Mouse (Mus musculus) liver, adult 2 months (tissue): ENCODE data around the gene Uhrf1bp1l. TPM values are rescaled to one million over a fixed set of nuclear protein-coding genes. Genes with fewer than 3 reads are reported as not detected.
A peak's percentile ranks its signal among the peaks of the same experiment; 100 is the strongest.

Source experiments
- DNase-seq: peaks from one replicate; pipeline ENCODE4 v3.0.0-alpha.2; 2011; ENCODE audit warnings: low read depth, low spot score; ENCODE audit errors: extremely low read depth
- H3K27ac ChIP-seq: fragments of 200-500 bp; replicated peaks from 2 replicates; pipeline ENCODE4 v1.5.1; 2012; ENCODE audit warnings: low read depth, mild to moderate bottlenecking, control low read depth, inconsistent platforms, low read length; ENCODE audit not compliant: insufficient read depth
- H3K27me3 ChIP-seq: fragments of 200-500 bp; 2 replicates; pipeline ENCODE4 v1.6.1; 2012; ENCODE audit warnings: mild to moderate bottlenecking, moderate library complexity, low read length, inconsistent platforms; ENCODE audit not compliant: control insufficient read depth, insufficient read depth
- H3K36me3 ChIP-seq: fragments of 200-500 bp; 2 replicates; pipeline ENCODE4 v1.6.1; 2012; ENCODE audit warnings: low read length, inconsistent platforms; ENCODE audit not compliant: control insufficient read depth, insufficient read depth
- H3K4me1 ChIP-seq: fragments of 200-500 bp; 2 replicates; pipeline ENCODE4 v1.6.1; 2011; ENCODE audit warnings: low read length; ENCODE audit not compliant: control insufficient read depth, insufficient read depth
- H3K4me3 ChIP-seq: fragments of 200-500 bp; 2 replicates; pipeline ENCODE4 v1.5.1; 2011; ENCODE audit warnings: low read depth, mild to moderate bottlenecking, control low read depth, low read length, moderate library complexity; ENCODE audit not compliant: insufficient read depth
- H3K79me2 ChIP-seq: fragments of 200-500 bp; 2 replicates; pipeline ENCODE4 v1.6.1; 2012; ENCODE audit warnings: inconsistent platforms, mild to moderate bottlenecking, low read length, moderate library complexity; ENCODE audit not compliant: control insufficient read depth, insufficient read depth
- H3K9ac ChIP-seq: fragments of 200-500 bp; 2 replicates; pipeline ENCODE4 v1.6.1; 2012; ENCODE audit warnings: low read depth, mild to moderate bottlenecking, control low read depth, inconsistent platforms, low read length
- CTCF ChIP-seq: fragments of 200-500 bp; IDR thresholded peaks from 2 replicates; pipeline ENCODE4 v1.5.1; 2011; ENCODE audit warnings: low read depth, low read length, control low read depth
- POLR2A ChIP-seq: fragments of 200-500 bp; IDR thresholded peaks from 2 replicates; pipeline ENCODE4 v1.6.1; 2011; ENCODE audit warnings: low read length, control low read depth; ENCODE audit not compliant: insufficient read depth; ENCODE audit errors: extremely low read depth
- WGBS: fragments of 180-500 bp; shearing (Covaris S2); methylation state at CpG from one replicate; pipeline ENCODE4 v1.1.7; 2018; 5-methylcytosine and 5-hydroxymethylcytosine counted together
- polyA plus RNA-seq: library from polyadenylated mRNA; depleted of rRNA; stranded (reverse); fragments of >200 nt; gene quantifications from 2 replicates; pipeline ENCODE4 v1.2.3, GENCODE M21; 2012
- total RNA-seq: library from RNA; depleted of rRNA; stranded (reverse); fragments of >200 nt; gene quantifications from 2 replicates; pipeline ENCODE4 v1.2.3, GENCODE M21; 2014

Gene Uhrf1bp1l
- total and polyA plus RNA-seq, 2 experiments, result 16.0 to 38.6 TPM

GRCm38 (mm10) chr10:89739703-89740102 is 5.1 kb upstream of the Uhrf1bp1l start:
- Histone ChIP-seq H3K27me3 (no peaks in the 10 kb centered on the region), H3K27ac (no peak overlapping the region), H3K9ac (no peak overlapping the region), H3K79me2 (no peaks in the 10 kb centered on the region), H3K4me1 (no peaks in the 10 kb centered on the region; the same call in 1 of the 2 replicates), H3K4me3 (no peak overlapping the region), H3K36me3 (no peaks in the 10 kb centered on the region)
- DNase-seq, result no peak
- TF ChIP-seq POLR2A (no peak), CTCF (no peak)
- 74% methylated on average over 7 of the region's 7 CpGs for WGBS

GRCm38 (mm10) chr10:89740995-89741394 is 3.8 kb upstream of the Uhrf1bp1l start:
- Histone ChIP-seq H3K9ac (no peak overlapping the region), H3K4me1 (no peaks in the 10 kb centered on the region; the same call in 1 of the 2 replicates), H3K4me3 (no peak overlapping the region), H3K36me3 (no peaks in the 10 kb centered on the region), H3K79me2 (no peaks in the 10 kb centered on the region), H3K27me3 (no peaks in the 10 kb centered on the region), H3K27ac (no peak overlapping the region)
- DNase-seq, result no peak
- TF ChIP-seq CTCF, result no peak
- TF ChIP-seq POLR2A, result no peak
- 84% methylated on average over 6 of the region's 6 CpGs for WGBS

GRCm38 (mm10) chr10:89743266-89743665 is 1.5 kb upstream of the Uhrf1bp1l start:
- no peaks in the 10 kb centered on the region for H3K36me3 ChIP-seq
- WGBS, result 95% methylated on average over 4 of the region's 4 CpGs
- no peak for DNase-seq
- H3K79me2 ChIP-seq, result peaks cover 5% of the 10 kb centered on the region; the same call in 1 of the 2 replicates
- no peak overlapping the region for H3K9ac ChIP-seq
- H3K4me3 ChIP-seq, result no peak overlapping the region
- peaks cover 7% of the 10 kb centered on the region for H3K4me1 ChIP-seq
- no peak overlapping the region for H3K27ac ChIP-seq
- no peaks in the 10 kb centered on the region for H3K27me3 ChIP-seq
- no peak for TF ChIP-seq POLR2A
- no peak for TF ChIP-seq CTCF

- H3K27me3 ChIP-seq, result no peaks in the 10 kb centered on the region
- TF ChIP-seq POLR2A (no peak), CTCF (no peak)
- peak overlapping the region; percentile 83; the same call in 1 of the 2 replicates for H3K4me3 ChIP-seq
- H3K36me3 ChIP-seq, result no peaks in the 10 kb centered on the region
- WGBS, result 16% methylated on average over 3 of the region's 3 CpGs
- peaks cover 5% of the 10 kb centered on the region; the same call in 1 of the 2 replicates for H3K79me2 ChIP-seq
- no peak overlapping the region for H3K27ac ChIP-seq
- H3K9ac ChIP-seq, result no peak overlapping the region
- peaks cover 12% of the 10 kb centered on the region for H3K4me1 ChIP-seq
- no peak for DNase-seq
These were observed 450 bp upstream of the Uhrf1bp1l start for GRCm38 (mm10) chr10:89744341-89744740.

GRCm38 (mm10) chr10:89745666-89746020 is 852 bp downstream of the Uhrf1bp1l start:
- Histone ChIP-seq H3K27ac (peak overlapping the region; percentile 95), H3K27me3 (no peaks in the 10 kb centered on the region), H3K79me2 (peaks cover 14% of the 10 kb centered on the region; the same call in 1 of the 2 replicates), H3K36me3 (no peaks in the 10 kb centered on the region), H3K9ac (peak overlapping the region; percentile 96), H3K4me1 (peaks cover 19% of the 10 kb centered on the region), H3K4me3 (peak overlapping the region; percentile 83)
- under 1% methylated on average over 14 of the region's 14 CpGs for WGBS
- peak; percentile 75 for DNase-seq
- TF ChIP-seq POLR2A (no peak), CTCF (no peak)

- no peaks in the 10 kb centered on the region for H3K27me3 ChIP-seq
- 93% methylated on average over 3 of the region's 3 CpGs for WGBS
- no peak for DNase-seq
- no peaks in the 10 kb centered on the region for H3K36me3 ChIP-seq
- no peak for TF ChIP-seq CTCF
- TF ChIP-seq POLR2A, result no peak
- H3K9ac ChIP-seq, result no peak overlapping the region
- H3K4me3 ChIP-seq, result no peak overlapping the region
- peaks cover 16% of the 10 kb centered on the region for H3K79me2 ChIP-seq
- no peak overlapping the region for H3K27ac ChIP-seq
- peaks cover 20% of the 10 kb centered on the region for H3K4me1 ChIP-seq
These were observed 1.8 kb downstream of the Uhrf1bp1l start for GRCm38 (mm10) chr10:89746581-89746980.
